Mouse (Mus musculus): ENCODE data around the gene Celsr2. TPM values are rescaled to one million over a fixed set of nuclear protein-coding genes. Genes with fewer than 3 reads are reported as not detected.
A peak's percentile ranks its signal among the peaks of the same experiment; 100 is the strongest.

Celsr2 gene
- 100 to 1,000 TPM; 145 to 152 (median 149) TPM for total RNA-seq (2022)

GRCm38 (mm10) chr3:108414857-108415830, at the start of gene Celsr2:
Gene Celsr2, minus strand, starts transcription at chr3:108415552.
- no peak for DNase-seq (ENCODE audit: low spot score in 2 of 2)

GRCm38 (mm10) chr3:108458866-108459265, 43.5 kb upstream of the Celsr2 start:
- peak in 1 of 2 experiments; percentile 26 for DNase-seq (ENCODE audit: low spot score in 2 of 2)

- no peak for DNase-seq (ENCODE audit: low spot score in 2 of 2)
Observed at GRCm38 (mm10) chr3:108458380-108458779, 43.0 kb upstream of the Celsr2 start.

GRCm38 (mm10) chr3:108454172-108454571, 38.8 kb upstream of the Celsr2 start:
- DNase-seq (ENCODE audit: low spot score in 2 of 2), result no peak

DNA sequence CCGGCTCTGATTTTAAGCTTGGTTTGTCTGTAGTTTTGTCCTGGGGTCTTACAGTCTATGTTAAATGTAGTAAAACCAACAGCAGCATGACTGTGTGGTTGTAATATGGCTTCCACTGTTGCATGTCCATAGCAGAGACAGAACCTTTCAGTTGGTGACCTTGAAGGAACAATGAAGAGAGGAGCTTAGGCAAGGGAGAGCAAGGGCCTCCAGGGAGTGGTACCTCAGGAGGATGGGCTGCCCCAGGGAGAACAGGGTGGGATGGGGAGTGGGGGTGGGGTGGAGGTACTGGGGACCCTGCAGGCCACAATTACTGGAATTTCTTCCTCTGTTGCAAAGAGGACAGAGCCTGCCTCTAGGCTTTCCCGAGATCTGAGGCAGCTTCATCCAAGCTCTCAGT, 36.6 kb upstream of the Celsr2 start:
- no peak for DNase-seq (ENCODE audit: low spot score in 2 of 2)

DNA sequence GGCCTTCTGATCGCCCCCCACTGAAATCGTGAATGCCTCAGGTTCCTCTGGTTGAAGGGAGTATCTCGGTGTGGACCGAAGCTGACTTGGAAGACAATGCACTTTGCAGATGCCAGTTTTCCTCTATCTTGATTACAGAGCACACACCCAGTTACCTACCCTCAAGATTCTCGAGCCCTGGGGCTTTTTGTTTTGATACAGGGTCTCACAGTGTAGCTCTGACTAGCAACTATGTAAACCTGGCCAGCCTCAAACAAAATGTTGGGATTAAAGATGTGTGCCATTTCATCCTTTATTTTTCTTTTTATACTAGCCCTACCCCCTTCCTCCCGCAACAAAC, 30.0 kb upstream of the Celsr2 start:
- DNase-seq (ENCODE audit: low spot score in 2 of 2), result no peak

DNA sequence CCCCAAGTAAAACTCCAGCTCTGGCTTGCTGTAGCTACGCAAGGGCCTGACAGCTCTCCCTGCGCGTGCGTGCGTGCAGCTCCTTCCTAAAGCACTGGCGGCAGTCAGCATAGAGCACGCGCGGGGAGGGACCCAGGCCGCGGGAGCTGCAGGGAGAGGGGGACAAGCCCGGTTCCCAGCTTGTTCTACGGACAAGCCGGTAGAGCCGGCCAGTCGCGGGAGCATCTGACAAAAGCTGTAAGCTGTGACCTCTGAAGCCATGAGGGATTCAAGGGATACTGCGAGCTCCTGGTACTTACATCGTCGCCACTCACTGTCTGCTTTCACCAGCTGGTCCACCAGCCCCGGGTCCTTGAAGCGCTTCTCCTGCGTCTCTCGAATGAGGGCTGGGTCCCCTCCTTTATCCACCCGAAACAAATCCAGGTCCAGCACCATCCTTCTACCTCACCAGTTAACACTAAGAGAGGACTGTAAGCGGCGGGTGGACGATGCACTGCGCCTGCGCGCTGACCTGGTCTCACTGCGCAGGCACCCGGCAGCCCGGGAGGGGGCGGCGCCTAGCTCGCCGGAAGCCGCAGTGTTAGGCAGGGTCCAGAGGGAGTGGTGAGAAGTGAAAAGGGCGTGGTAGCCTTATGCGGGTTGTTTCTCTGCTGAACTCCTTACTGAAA, 29.5 kb upstream of the Celsr2 start, which contains the start of gene Sars:
Sars (minus strand) TSS at position 512 of the 668 bp plus-strand sequence.
- DNase-seq (ENCODE audit: low spot score in 2 of 2), result peak; percentile 80 to 88

DNA sequence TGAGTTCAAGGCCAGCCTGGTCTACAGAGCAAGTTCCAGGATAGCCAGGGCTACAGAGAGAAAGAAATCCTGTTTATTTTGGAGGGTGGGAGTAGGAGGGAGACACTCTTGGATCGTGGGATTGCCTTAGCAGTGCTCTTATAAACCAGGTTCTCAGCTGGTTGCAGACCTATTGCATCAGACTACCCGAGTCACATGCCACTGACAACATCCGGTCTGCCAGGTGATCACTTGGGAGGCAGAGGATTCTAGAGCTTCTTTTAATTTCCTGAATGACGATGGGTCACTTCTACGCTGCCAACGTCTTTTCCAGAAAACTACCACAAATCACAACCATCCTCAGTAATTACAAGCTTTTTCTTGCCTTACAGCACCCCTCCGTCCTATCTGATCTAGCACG, 28.7 kb upstream of the Celsr2 start:
- DNase-seq (ENCODE audit: low spot score in 2 of 2), result peak in 1 of 2 experiments; percentile 43

GRCm38 (mm10) chr3:108436380-108436714, 21.0 kb upstream of the Celsr2 start:
- no peak for DNase-seq (ENCODE audit: low spot score in 2 of 2)

DNA sequence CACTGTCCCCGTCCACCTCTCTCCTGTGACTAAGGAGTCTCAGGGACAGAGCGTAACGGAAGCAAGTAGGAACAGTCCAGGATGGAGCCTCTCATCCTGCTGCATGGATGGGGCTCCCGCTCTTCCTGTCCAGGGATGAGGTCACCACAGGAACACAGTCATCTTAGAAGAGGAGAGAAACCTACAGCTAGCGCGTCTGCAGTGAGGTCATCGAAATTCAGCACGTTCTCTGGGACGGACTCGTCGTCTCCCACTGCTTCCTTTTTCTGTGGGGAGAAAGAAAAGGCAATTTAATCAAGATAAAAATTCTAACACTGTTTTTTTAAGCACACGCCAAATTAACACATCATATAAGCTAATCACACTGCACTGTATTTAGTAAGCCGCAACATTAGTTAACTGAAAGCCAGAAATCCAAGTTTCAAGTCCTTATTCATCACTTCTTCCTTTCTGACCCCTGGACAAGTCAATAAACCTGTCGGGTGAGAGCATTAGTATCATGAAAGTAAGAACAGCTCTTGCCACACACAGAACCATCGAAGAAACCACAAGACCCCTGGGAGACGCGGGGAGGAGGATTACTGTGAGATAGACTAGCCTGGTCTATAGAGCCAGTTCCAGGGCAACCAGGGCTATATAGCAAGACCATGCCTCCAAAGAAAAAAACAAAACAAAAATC, 20.5 kb upstream of the Celsr2 start:
- no peak for DNase-seq (ENCODE audit: low spot score in 2 of 2)

DNA sequence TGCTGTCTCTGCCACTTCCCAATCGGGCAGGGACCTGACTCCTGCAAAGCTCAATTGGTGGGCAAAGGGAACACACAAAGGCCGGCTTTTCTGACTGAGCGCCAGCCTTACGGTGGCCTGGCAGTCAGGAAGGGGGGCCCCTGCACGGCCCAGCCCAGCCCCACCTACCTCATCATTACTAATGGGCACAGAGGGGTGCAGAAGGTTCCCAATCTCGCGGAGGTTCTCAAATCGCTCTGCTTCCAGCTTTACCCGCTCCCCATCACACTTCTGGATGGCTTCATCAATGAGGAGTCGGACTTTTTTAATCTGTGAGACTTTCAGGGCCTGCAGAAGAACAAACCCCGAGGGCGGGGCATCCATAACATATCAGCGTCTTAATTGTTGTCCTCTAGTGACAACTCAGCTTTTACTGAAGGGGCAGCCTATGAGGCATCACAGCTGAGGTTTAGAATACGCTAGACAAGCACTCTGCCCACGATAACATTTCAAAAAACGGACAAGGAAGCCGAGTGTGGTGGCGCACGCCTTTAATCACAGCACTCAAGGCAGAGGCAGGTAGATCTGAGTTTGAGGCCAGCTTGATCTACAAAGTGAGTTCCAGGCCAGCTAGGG, 18.6 kb upstream of the Celsr2 start:
- no peak for DNase-seq (ENCODE audit: low spot score in 2 of 2)

DNA sequence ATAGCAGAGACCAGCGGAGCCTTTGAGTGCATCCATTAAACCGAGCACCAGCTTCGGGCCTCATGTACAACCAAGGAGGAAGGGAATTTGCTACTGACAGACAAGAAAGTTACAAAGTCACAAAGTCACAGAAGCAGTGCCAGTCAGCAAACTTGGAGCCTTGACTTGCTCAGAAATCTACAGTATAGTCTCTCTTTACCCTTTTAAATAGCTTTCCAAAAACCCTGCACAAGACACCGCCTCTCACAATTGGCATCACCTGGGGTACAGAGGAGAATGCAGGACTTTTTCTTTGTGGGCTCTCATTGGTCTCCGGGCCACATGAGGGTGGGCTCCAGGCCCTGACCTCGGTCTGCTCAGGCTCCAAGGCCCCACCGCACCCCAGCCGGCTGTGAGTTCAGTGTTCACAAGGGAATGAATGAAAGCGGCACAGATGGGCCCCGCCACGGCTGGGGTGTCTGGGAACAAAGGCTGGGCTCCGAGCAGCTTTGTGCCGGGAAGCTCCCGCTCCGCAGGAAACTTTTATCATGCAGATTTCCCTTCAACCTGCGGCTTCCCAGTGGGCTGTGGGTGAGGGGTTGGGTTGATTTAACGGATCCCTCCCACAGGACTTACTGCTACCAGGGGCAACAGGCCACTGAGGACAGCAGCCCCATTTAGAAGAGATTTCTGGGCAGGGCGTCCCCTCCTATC, 18.0 kb upstream of the Celsr2 start:
- DNase-seq (ENCODE audit: low spot score in 2 of 2), result no peak

DNA sequence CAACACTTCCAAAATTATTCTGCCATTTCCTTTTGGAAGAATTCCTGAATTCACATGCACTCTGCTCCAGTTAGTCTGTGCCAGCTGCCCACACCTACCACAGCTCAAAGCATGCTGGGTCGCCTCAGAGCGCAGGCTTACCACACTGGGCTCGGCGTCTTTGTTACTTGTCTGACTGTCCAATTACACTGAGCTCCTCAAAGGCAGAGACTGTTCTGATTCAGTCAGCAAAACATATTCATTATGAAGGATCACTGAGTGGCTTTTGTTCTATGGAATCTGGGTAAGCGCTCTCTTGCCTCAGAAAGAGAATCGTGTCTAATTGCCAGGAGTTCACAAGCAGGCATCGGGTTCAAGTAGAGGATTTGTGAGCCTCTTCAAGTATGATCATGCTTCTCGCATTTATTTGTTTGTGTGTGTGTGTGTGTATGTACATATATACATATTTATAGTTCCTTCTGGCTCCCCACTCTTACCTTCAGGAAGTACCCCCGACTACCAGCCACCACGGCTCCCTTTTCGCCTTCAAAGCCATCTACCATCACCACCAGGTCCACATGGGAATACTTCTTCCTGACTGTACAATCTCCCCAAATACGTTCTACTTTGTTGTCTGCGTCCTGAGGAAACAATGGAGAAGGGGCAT, 17.3 kb upstream of the Celsr2 start:
- DNase-seq (ENCODE audit: low spot score in 2 of 2), result no peak

- DNase-seq (ENCODE audit: low spot score in 2 of 2), result no peak
Observed at GRCm38 (mm10) chr3:108425624-108426018, 10.3 kb upstream of the Celsr2 start.

GRCm38 (mm10) chr3:108424944-108425623, 9.7 kb upstream of the Celsr2 start:
- DNase-seq (ENCODE audit: low spot score in 2 of 2), result no peak

DNA sequence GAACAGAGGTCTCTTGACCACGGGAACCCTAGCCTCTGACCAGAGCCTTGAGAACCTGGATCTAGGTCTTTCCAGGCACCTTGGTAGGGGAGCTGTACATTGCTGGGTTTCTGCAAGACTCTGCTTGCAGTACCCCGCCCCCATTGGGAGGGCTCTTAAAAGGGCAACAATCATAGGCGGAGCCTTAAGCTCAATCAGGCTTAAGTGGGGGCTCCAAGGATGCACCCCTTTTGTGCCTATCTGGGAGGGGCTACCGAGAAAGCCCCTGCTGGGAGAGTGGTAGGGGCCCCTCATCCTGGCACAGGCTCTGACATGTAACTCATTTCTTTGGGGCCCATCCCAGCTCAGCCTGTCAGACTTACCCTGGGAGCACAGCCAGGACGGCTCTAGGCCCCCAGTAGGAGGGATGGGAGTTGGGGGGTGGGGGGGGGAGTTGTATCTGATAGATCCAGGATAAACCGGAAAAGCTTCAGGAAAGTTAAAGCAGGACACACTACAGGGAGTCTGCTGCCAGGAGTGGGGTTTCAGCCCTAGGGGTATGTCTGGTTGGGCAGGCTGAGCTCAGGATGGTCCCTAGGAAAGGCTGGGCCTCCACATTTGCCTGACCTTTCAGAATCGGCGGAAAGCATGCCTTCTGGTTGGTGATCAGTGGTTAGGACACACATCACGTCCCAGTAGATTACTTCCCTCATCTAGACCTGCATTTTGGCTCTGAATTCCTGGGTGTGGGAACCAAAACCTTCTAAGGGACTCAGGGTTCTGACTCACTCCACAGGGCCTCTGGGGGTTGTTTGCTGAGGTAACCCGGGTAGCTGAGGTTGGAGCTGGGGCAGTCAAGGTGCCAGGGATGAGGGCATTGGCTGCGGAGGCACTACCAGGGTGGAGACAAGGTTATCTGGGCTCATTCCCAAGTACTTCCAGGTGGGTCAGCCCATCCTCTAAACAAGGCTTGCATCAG, 8.8 kb upstream of the Celsr2 start:
- no peak for DNase-seq (ENCODE audit: low spot score in 2 of 2)

DNA sequence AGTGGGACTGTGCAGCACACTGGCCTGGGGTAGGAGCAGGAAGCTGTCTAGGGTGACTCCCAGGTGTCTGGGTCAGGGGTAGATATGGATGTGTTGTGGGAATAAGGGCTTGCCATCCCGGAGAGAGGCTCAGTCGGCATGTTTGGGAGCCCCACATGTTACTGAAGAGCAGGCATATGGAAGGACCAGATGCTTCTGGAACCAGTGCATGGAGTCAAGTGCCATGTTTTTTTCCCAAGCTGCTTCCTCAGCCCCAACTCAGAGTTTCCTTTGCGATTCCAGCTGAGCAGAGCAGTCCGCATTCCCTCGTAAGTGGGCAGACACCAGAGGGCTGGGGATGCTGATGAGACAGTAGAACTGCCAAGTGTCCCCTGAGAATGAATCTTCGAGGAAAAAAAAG, 7.7 kb upstream of the Celsr2 start:
- no peak for DNase-seq (ENCODE audit: low spot score in 2 of 2)

- peak; percentile 66 to 84 for DNase-seq (ENCODE audit: low spot score in 2 of 2)
Observed at GRCm38 (mm10) chr3:108415831-108416223, 475 bp upstream of the Celsr2 start.
